Mouse (Mus musculus): Measurements from ENCODE around the gene Camkk2. TPM values are rescaled to one million over a fixed set of nuclear protein-coding genes. Genes with fewer than 3 reads are reported as not detected.

The Camkk2 gene
- polyA plus RNA-seq, 1 experiment from 2014 or later: 18.4 TPM

DNA sequence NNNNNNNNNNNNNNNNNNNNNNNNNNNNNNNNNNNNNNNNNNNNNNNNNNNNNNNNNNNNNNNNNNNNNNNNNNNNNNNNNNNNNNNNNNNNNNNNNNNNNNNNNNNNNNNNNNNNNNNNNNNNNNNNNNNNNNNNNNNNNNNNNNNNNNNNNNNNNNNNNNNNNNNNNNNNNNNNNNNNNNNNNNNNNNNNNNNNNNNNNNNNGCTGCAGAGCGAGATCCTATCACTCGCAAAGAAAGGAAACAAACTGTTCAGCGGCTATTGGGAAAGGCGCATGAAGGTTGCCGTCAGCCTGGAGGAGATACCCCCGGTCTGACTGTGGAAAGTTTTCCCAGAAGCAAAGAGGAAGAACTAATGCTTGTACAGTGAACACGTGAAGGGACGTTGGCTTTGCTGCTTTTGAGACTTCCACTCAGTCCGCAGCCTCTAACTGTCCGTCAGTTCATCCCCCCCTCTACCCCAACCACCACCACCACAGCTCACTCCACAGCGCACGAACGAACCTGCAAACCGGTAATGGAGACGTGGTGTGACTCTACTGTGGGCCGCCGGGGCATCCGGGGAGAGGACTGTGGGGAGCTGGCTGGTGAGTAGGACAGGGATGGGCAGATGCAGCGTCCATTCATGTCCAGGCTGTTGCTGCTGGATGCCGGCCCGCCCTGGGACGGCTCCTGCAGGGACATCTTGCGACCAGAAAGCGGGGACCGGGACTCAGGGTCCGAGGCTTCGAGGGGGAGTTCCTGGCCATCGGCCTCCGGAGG, 15.8 kb downstream of the Camkk2 start:
- WGBS: 60% methylated on average over 29 of the region's 29 CpGs
- Histone ChIP-seq H3K4me2 (ENCODE audit: low read depth, low read length) (no peak overlapping the region), H3K4me3 (replicated peaks; ENCODE audit: low read length) (no peak overlapping the region), H3K4me1 (ENCODE audit: control insufficient read depth, insufficient read depth, low read length) (peaks cover 6% of the 10 kb centered on the region; the same call in 1 of the 2 replicates), H3K27me3 (ENCODE audit: control insufficient read depth, insufficient read depth, low read length) (no peaks in the 10 kb centered on the region), H3K9me3 (replicated peaks; ENCODE audit: control insufficient read depth, low read length) (no peaks in the 10 kb centered on the region), H3K27ac (ENCODE audit: low read length) (no peak overlapping the region), H3K36me3 (ENCODE audit: control insufficient read depth, insufficient read depth, low read length) (no peaks in the 10 kb centered on the region), H3K9ac (ENCODE audit: low read length) (peak overlapping the region; percentile 36; the same call in 1 of the 2 replicates)
- no peak for ATAC-seq (ENCODE audit: insufficient read depth, low FRiP score)

DNA sequence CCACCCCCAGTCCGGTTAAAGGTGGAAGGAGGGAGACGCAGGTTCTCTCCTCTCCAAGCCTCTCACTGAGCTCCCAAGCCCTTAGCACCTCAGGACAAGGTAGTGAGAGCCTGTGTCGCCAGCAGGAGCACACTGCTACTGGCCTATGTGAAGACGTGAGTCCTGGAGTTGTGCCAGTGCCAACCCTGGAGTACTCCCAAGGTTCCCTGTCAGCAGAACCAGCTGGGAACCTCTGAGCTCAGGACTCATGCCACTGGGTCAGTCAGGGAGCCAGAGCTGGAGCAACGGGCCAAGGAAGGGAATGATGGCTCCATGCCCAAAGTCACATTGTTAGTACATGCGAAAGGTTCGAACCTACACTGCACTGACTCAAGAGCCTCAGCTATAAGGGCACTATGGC, 22.5 kb downstream of the Camkk2 start:
- H3K36me3 ChIP-seq (ENCODE audit: control insufficient read depth, insufficient read depth, low read length): peaks cover 16% of the 10 kb centered on the region; the same call in 1 of the 2 replicates
- no peak overlapping the region for H3K9ac ChIP-seq (ENCODE audit: low read length)
- no peak overlapping the region for H3K27ac ChIP-seq (ENCODE audit: low read length)
- H3K4me1 ChIP-seq (ENCODE audit: control insufficient read depth, insufficient read depth, low read length): no peaks in the 10 kb centered on the region
- no peaks in the 10 kb centered on the region for H3K27me3 ChIP-seq (ENCODE audit: control insufficient read depth, insufficient read depth, low read length)
- H3K9me3 ChIP-seq (replicated peaks; ENCODE audit: control insufficient read depth, low read length): peaks cover 8% of the 10 kb centered on the region; the same call in 1 of the 2 replicates
- 91% methylated on average over 7 of the region's 7 CpGs for WGBS
- no peak overlapping the region for H3K4me3 ChIP-seq (replicated peaks; ENCODE audit: low read length)
- ATAC-seq (ENCODE audit: insufficient read depth, low FRiP score): no peak
- H3K4me2 ChIP-seq (ENCODE audit: low read depth, low read length): no peak overlapping the region

DNA sequence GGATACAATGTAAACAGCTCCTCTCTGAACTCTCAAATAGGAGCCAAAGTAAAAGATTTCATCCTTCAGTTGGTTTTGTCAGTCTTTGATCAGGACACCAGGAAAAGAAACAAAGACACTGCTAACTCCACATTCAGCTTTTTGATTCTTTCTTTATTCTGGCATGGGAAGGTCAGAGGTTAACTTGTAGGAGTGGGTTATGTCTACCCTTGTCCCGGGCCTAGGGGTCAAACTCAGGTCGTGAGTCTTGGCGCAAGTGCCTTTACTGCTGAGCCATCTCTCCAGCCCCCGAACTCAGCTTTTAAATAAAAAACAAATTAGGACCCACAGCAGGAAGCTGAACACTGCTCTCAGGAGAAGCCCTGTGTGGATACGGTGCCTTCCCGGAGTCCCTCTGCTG, 23.1 kb downstream of the Camkk2 start:
- Histone ChIP-seq H3K4me3 (replicated peaks; ENCODE audit: low read length) (no peak overlapping the region), H3K4me1 (ENCODE audit: control insufficient read depth, insufficient read depth, low read length) (no peaks in the 10 kb centered on the region), H3K9ac (ENCODE audit: low read length) (no peak overlapping the region), H3K9me3 (replicated peaks; ENCODE audit: control insufficient read depth, low read length) (peaks cover 8% of the 10 kb centered on the region; the same call in 1 of the 2 replicates), H3K27ac (ENCODE audit: low read length) (no peak overlapping the region), H3K36me3 (ENCODE audit: control insufficient read depth, insufficient read depth, low read length) (peaks cover 16% of the 10 kb centered on the region; the same call in 1 of the 2 replicates), H3K27me3 (ENCODE audit: control insufficient read depth, insufficient read depth, low read length) (no peaks in the 10 kb centered on the region), H3K4me2 (ENCODE audit: low read depth, low read length) (no peak overlapping the region)
- WGBS: 72% methylated on average over 6 of the region's 6 CpGs
- ATAC-seq (ENCODE audit: insufficient read depth, low FRiP score): no peak

DNA sequence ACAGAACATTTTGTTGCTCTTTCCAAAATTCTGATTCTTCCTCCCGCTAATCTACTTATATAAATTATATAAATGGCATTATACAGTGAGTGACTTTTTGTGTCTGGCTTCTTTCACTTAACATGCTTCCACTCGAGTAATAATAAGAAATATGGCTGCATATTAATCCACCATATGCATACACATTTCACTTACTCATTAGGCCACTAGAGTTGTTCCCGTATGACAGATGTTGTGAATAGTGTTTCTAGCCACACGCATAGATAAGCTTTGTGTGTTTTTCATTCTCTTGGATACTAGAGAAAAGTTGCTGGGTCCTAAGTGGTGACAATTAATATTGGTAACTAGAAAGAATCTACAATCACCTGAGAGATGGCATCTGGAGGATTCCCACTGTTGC, 23.6 kb downstream of the Camkk2 start:
- Histone ChIP-seq H3K36me3 (ENCODE audit: control insufficient read depth, insufficient read depth, low read length) (peaks cover 16% of the 10 kb centered on the region; the same call in 1 of the 2 replicates), H3K27ac (ENCODE audit: low read length) (no peak overlapping the region), H3K9me3 (replicated peaks; ENCODE audit: control insufficient read depth, low read length) (peaks cover 8% of the 10 kb centered on the region; the same call in 1 of the 2 replicates), H3K4me1 (ENCODE audit: control insufficient read depth, insufficient read depth, low read length) (no peaks in the 10 kb centered on the region), H3K27me3 (ENCODE audit: control insufficient read depth, insufficient read depth, low read length) (no peaks in the 10 kb centered on the region), H3K4me3 (replicated peaks; ENCODE audit: low read length) (no peak overlapping the region), H3K4me2 (ENCODE audit: low read depth, low read length) (no peak overlapping the region), H3K9ac (ENCODE audit: low read length) (no peak overlapping the region)
- WGBS: 93% methylated on average over 4 of the region's 4 CpGs
- no peak for ATAC-seq (ENCODE audit: insufficient read depth, low FRiP score)

DNA sequence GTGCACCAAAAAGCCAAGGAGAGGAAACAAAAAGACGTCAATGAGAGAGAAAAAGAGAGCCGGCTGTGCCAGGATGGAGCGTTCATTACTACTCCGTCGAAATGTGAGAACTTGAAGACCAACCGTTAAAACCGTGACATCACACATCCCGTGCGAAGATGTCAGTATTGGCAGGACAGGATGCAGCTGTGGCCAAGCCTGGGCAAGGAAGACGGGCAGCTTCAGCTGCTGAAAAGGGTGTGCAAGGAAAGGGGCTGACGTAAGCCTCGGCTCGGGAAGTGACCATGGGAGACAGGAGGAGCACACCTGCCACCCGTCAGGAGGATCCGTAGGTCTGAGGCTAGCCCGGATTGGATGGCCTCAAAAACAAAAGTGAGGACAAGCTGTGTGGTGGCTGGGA, 24.7 kb downstream of the Camkk2 start:
- Histone ChIP-seq H3K4me3 (replicated peaks; ENCODE audit: low read length) (no peak overlapping the region), H3K4me1 (ENCODE audit: control insufficient read depth, insufficient read depth, low read length) (no peaks in the 10 kb centered on the region), H3K9ac (ENCODE audit: low read length) (no peak overlapping the region), H3K4me2 (ENCODE audit: low read depth, low read length) (no peak overlapping the region), H3K27me3 (ENCODE audit: control insufficient read depth, insufficient read depth, low read length) (no peaks in the 10 kb centered on the region), H3K9me3 (replicated peaks; ENCODE audit: control insufficient read depth, low read length) (peaks cover 8% of the 10 kb centered on the region; the same call in 1 of the 2 replicates), H3K27ac (ENCODE audit: low read length) (no peak overlapping the region), H3K36me3 (ENCODE audit: control insufficient read depth, insufficient read depth, low read length) (peaks cover 16% of the 10 kb centered on the region; the same call in 1 of the 2 replicates)
- ATAC-seq (ENCODE audit: insufficient read depth, low FRiP score): no peak
- WGBS: 74% methylated on average over 16 of the region's 16 CpGs

DNA sequence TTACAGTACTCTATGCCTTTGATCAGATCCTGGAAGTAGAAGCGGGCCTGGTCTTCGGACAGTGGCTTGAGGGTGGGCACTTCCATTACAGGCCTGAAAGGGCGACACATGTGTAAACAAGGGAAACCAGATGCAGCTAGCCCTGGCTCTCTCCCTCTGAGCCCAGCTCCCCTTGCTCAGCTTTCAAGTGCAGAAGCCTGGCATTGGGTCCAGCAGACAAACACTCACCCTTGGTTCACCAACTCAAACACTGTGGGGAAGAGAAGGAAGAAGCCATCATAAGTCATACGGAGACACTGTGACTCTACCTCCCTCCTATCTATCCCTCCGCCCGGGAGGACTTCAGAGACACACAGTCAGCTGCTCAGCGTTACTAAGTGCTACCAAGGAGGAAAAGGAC, 31.3 kb downstream of the Camkk2 start:
- H3K36me3 ChIP-seq (ENCODE audit: control insufficient read depth, insufficient read depth, low read length): peaks cover 8% of the 10 kb centered on the region; the same call in 1 of the 2 replicates
- H3K9ac ChIP-seq (ENCODE audit: low read length): no peak overlapping the region
- no peaks in the 10 kb centered on the region for H3K4me1 ChIP-seq (ENCODE audit: control insufficient read depth, insufficient read depth, low read length)
- 74% methylated on average over 7 of the region's 7 CpGs for WGBS
- no peaks in the 10 kb centered on the region for H3K27me3 ChIP-seq (ENCODE audit: control insufficient read depth, insufficient read depth, low read length)
- no peak overlapping the region for H3K4me2 ChIP-seq (ENCODE audit: low read depth, low read length)
- no peak overlapping the region for H3K27ac ChIP-seq (ENCODE audit: low read length)
- no peak for ATAC-seq (ENCODE audit: insufficient read depth, low FRiP score)
- no peaks in the 10 kb centered on the region for H3K9me3 ChIP-seq (replicated peaks; ENCODE audit: control insufficient read depth, low read length)
- no peak overlapping the region for H3K4me3 ChIP-seq (replicated peaks; ENCODE audit: low read length)

DNA sequence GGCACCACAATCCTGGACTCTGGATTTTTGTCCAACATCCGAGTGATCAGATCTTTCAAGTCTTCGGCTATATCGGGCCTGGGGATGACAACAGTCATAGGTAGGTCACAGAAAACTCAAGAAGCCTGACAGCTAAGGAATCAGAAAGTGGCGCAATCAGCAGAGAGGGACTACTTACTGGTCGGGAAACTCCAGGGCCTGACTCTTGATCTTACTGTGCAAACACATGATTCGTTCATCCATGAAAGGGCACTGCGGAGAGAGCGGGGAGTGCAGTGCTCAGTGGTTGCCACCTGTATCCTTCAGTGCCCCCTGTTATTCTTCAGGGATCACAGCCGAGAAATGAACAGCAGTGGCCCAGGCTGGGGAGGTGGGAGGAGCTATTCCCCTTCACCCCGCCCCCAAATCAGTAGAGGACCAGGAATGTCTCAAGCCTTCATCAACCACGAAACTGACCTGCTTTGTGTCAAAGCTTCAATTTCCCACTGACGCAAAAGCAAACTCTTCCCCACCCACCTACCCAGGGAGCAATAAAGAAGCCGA, 35.3 kb downstream of the Camkk2 start:
- Histone ChIP-seq H3K27ac (ENCODE audit: low read length) (no peak overlapping the region), H3K4me3 (replicated peaks; ENCODE audit: low read length) (no peak overlapping the region), H3K27me3 (ENCODE audit: control insufficient read depth, insufficient read depth, low read length) (no peaks in the 10 kb centered on the region), H3K4me1 (ENCODE audit: control insufficient read depth, insufficient read depth, low read length) (no peaks in the 10 kb centered on the region), H3K4me2 (ENCODE audit: low read depth, low read length) (no peak overlapping the region), H3K9ac (ENCODE audit: low read length) (no peak overlapping the region), H3K9me3 (replicated peaks; ENCODE audit: control insufficient read depth, low read length) (no peaks in the 10 kb centered on the region), H3K36me3 (ENCODE audit: control insufficient read depth, insufficient read depth, low read length) (peaks cover 8% of the 10 kb centered on the region; the same call in 1 of the 2 replicates)
- no peak for ATAC-seq (ENCODE audit: insufficient read depth, low FRiP score)
- WGBS: 82% methylated on average over 13 of the region's 13 CpGs

DNA sequence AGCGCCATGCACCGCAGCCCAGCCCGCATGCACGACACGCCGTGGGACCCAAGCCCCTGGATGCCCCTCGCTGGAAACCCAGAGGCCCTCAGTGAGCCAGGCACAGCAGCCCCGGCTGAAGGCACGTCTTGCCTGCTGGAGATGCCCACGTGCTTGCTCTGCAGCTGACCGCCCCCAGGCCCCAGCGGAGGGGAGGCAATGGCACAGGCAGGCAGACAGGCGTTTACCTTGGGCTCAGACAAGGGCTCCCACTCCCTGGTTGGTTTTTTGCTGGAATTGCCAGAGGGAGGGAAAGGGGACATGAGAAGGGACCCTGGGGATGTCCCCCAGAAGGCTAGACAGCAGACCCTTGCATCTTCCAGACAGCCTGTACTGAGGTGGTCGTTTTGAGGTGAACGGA, 42.4 kb downstream of the Camkk2 start:
- Histone ChIP-seq H3K4me2 (ENCODE audit: low read depth, low read length) (no peak overlapping the region), H3K9me3 (replicated peaks; ENCODE audit: control insufficient read depth, low read length) (no peaks in the 10 kb centered on the region), H3K36me3 (ENCODE audit: control insufficient read depth, insufficient read depth, low read length) (no peaks in the 10 kb centered on the region), H3K4me1 (ENCODE audit: control insufficient read depth, insufficient read depth, low read length) (peaks cover 10% of the 10 kb centered on the region; the same call in 1 of the 2 replicates), H3K9ac (ENCODE audit: low read length) (no peak overlapping the region), H3K27me3 (ENCODE audit: control insufficient read depth, insufficient read depth, low read length) (no peaks in the 10 kb centered on the region), H3K4me3 (replicated peaks; ENCODE audit: low read length) (no peak overlapping the region), H3K27ac (ENCODE audit: low read length) (no peak overlapping the region)
- 86% methylated on average over 15 of the region's 15 CpGs for WGBS
- ATAC-seq (ENCODE audit: insufficient read depth, low FRiP score): no peak

DNA sequence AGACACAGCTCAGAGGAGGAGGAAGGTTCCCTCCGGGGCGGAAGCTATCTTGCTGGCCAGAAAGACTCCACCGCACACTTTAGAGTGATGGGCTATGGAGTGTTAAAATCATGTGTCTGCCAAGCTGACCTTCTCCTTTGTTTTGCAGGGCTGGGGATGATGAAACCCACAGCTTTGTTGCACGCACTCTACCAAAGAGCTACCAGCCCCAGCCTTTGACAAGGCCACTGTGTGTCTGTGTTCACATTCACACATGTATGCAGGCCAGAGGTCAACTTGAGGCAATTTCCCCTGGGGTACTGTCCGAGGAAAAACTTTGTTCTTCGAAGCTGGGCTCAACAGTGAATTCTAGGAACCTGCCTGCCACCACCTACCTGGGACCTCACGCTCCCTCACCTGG, 43.4 kb downstream of the Camkk2 start:
- H3K9ac ChIP-seq (ENCODE audit: low read length): no peak overlapping the region
- no peaks in the 10 kb centered on the region for H3K36me3 ChIP-seq (ENCODE audit: control insufficient read depth, insufficient read depth, low read length)
- no peaks in the 10 kb centered on the region for H3K9me3 ChIP-seq (replicated peaks; ENCODE audit: control insufficient read depth, low read length)
- H3K4me1 ChIP-seq (ENCODE audit: control insufficient read depth, insufficient read depth, low read length): peaks cover 14% of the 10 kb centered on the region; the same call in 1 of the 2 replicates
- no peak overlapping the region for H3K4me3 ChIP-seq (replicated peaks; ENCODE audit: low read length)
- H3K4me2 ChIP-seq (ENCODE audit: low read depth, low read length): no peak overlapping the region
- H3K27ac ChIP-seq (ENCODE audit: low read length): no peak overlapping the region
- no peaks in the 10 kb centered on the region for H3K27me3 ChIP-seq (ENCODE audit: control insufficient read depth, insufficient read depth, low read length)
- WGBS: 84% methylated on average over 7 of the region's 7 CpGs
- no peak for ATAC-seq (ENCODE audit: insufficient read depth, low FRiP score)

Data from stomach, embryonic 16.5 days (tissue).